Mouse (Mus musculus) forebrain, embryonic 14.5 days (tissue): Measurements from ENCODE around the gene Tspoap1. TPM values are rescaled to one million over a fixed set of nuclear protein-coding genes. Genes with fewer than 3 reads are reported as not detected.

ENCODE experiments used
- ATAC-seq: fragments of 200-750 bp; cut with Nextera tagmentation; 2 replicates; pipeline ENCODE4 v1.8.0; 2017; ENCODE audit warnings: mild to moderate bottlenecking, moderate library complexity
- DNase-seq: peaks from one replicate; pipeline ENCODE4 v3.0.0-alpha.2; 2015; ENCODE audit warnings: low spot score
- H3K27ac ChIP-seq: fragments of 300-500 bp; sonication (generic); 2 replicates; pipeline ENCODE4 v1.5.1; 2014; ENCODE audit warnings: low read depth, mild to moderate bottlenecking, control low read depth, low read length, moderate library complexity
- H3K27me3 ChIP-seq: fragments of 300-500 bp; sonication (generic); replicated peaks from 2 replicates; pipeline ENCODE4 v1.6.1; 2014; ENCODE audit warnings: low read length, control low read depth, mixed read lengths; ENCODE audit not compliant: control insufficient read depth, insufficient read depth
- H3K36me3 ChIP-seq: fragments of 300-500 bp; sonication (generic); 2 replicates; pipeline ENCODE4 v1.6.1; 2014; ENCODE audit warnings: low read length, control low read depth; ENCODE audit not compliant: control insufficient read depth, insufficient read depth
- H3K4me1 ChIP-seq: fragments of 300-500 bp; sonication (generic); 2 replicates; pipeline ENCODE4 v1.6.1; 2014; ENCODE audit warnings: antibody characterized with exemption, low read length, control low read depth; ENCODE audit not compliant: control insufficient read depth, insufficient read depth
- H3K4me2 ChIP-seq: fragments of 300-500 bp; sonication (generic); 2 replicates; pipeline ENCODE4 v1.6.1; 2014; ENCODE audit warnings: mild to moderate bottlenecking, control low read depth, low read length
- H3K4me3 ChIP-seq: fragments of 300-500 bp; sonication (generic); 2 replicates; pipeline ENCODE4 v1.5.1; 2014; ENCODE audit warnings: low read depth, low read length, control low read depth
- H3K9ac ChIP-seq: fragments of 300-500 bp; sonication (generic); 2 replicates; pipeline ENCODE4 v1.6.1; 2014; ENCODE audit warnings: mild to moderate bottlenecking, low read length, control low read depth, moderate library complexity
- H3K9me3 ChIP-seq: fragments of 300-500 bp; sonication (generic); replicated peaks from 2 replicates; pipeline ENCODE4 v1.6.1; 2016; ENCODE audit warnings: low read length, control low read depth, mixed read lengths; ENCODE audit not compliant: control insufficient read depth
- WGBS: fragments of 180-500 bp; shearing (Covaris S2); extraction: QIAGEN DNeasy Blood & Tissue Kit; methylation state at CpG from one replicate; pipeline ENCODE4 v1.1.7; 2014; 5-methylcytosine and 5-hydroxymethylcytosine counted together
- polyA plus RNA-seq: library from polyadenylated mRNA; unstranded; fragments of >200 nt; fragmentation: Nextera tagmentation; extraction: Ambion mirVana; gene quantifications from 2 replicates; pipeline ENCODE4 v1.2.1, GENCODE M21; 2014

Gene Tspoap1
- polyA plus RNA-seq, 1 experiment from 2014 or later: 13.5 TPM

- H3K9me3 ChIP-seq: no peaks in the 10 kb centered on the region
- H3K4me1 ChIP-seq: no peaks in the 10 kb centered on the region
- no peaks in the 10 kb centered on the region for H3K27me3 ChIP-seq
- H3K9ac ChIP-seq: no peak overlapping the region
- H3K27ac ChIP-seq: no peak overlapping the region
- WGBS: 65% methylated on average over 18 of the region's 18 CpGs
- no peak overlapping the region for H3K4me3 ChIP-seq
- H3K36me3 ChIP-seq: peaks cover 8% of the 10 kb centered on the region
- DNase-seq (no peak), ATAC-seq (no peak)
- H3K4me2 ChIP-seq: no peak overlapping the region
Measured at GRCm38 (mm10) chr11:87749192-87750042, 10.9 kb upstream of the Tspoap1 start.

DNA sequence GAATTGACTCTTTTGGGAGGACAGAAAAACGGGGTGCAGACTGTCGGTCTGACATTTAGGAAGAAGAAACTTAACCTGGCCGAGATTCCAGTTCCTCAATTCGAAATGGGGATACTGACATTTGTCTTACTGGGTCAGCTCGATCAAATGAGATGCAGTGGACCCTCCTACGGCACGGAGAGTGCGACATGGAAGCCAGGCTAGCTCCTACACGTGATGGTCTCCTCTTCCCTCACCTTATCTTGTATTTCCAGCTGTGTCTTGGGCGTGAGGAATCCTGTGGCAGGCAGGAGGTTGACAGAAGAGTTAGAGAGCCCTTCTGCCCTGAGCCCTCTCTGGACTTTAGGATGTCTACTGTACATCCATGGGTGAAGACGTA, 10.3 kb upstream of the Tspoap1 start:
- 77% methylated on average over 11 of the region's 11 CpGs for WGBS
- H3K36me3 ChIP-seq: peaks cover 4% of the 10 kb centered on the region
- no peak overlapping the region for H3K4me2 ChIP-seq
- no peaks in the 10 kb centered on the region for H3K27me3 ChIP-seq
- H3K27ac ChIP-seq: no peak overlapping the region
- no peak overlapping the region for H3K9ac ChIP-seq
- no peaks in the 10 kb centered on the region for H3K4me1 ChIP-seq
- no peak overlapping the region for H3K4me3 ChIP-seq
- no peak for ATAC-seq
- H3K9me3 ChIP-seq: no peaks in the 10 kb centered on the region
- DNase-seq: no peak

GRCm38 (mm10) chr11:87750521-87750920, 9.8 kb upstream of the Tspoap1 start:
- Histone ChIP-seq H3K36me3 (no peaks in the 10 kb centered on the region), H3K4me2 (no peak overlapping the region), H3K4me3 (no peak overlapping the region), H3K27ac (no peak overlapping the region), H3K9ac (no peak overlapping the region), H3K27me3 (no peaks in the 10 kb centered on the region), H3K9me3 (no peaks in the 10 kb centered on the region), H3K4me1 (no peaks in the 10 kb centered on the region)
- ATAC-seq (no peak), DNase-seq (no peak)
- WGBS: 81% methylated on average over 3 of the region's 3 CpGs

DNA sequence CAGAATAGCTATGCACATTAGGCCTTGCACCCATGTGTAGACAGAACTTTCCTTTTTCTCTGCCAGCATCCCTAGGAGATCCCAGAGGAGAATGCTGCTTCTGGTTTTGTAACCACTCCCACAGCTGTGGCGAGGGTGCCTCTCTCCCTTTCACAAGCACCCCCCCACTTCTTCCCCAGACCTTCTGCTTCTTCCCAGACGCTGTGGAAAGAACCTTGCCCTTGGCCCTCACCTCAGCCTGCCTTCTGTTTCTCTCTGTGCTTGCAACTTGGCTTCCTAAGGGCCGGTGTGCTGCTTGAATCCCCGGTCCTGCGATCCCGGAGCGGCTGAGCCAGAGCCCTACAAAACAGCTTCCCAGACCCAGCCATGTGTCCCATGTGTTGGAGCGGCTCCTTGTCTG, 9.3 kb upstream of the Tspoap1 start:
- DNase-seq: no peak
- H3K27ac ChIP-seq: no peak overlapping the region
- no peaks in the 10 kb centered on the region for H3K4me1 ChIP-seq
- ATAC-seq: no peak
- H3K36me3 ChIP-seq: no peaks in the 10 kb centered on the region
- H3K27me3 ChIP-seq: no peaks in the 10 kb centered on the region
- H3K9me3 ChIP-seq: no peaks in the 10 kb centered on the region
- no peak overlapping the region for H3K4me3 ChIP-seq
- no peak overlapping the region for H3K4me2 ChIP-seq
- WGBS: 88% methylated on average over 8 of the region's 8 CpGs
- no peak overlapping the region for H3K9ac ChIP-seq

DNA sequence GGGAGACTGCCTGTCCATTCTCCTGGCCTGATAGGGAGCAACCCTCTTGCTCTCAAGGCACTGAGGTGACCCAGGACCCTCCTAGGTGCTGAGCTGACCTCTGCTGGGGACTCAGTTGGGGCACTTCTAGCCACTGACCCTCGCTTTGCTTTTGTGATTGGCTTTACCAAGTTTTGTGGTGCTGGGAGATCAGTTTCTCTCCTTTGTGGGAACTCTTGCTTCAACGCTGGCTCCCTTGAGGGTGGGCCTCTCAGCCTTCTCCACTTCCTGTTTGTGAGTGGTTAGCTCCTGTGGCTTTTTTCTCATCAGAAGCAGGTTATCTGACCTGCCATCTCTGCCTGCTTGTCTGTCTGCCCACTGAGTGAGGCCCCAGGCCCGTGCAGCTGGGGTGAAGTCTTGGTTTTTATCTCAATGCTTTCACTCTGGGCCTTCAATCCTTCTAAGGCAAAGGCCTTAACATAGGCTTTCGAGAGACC, 8.8 kb upstream of the Tspoap1 start:
- H3K4me1 ChIP-seq: no peaks in the 10 kb centered on the region
- no peak overlapping the region for H3K27ac ChIP-seq
- H3K27me3 ChIP-seq: no peaks in the 10 kb centered on the region
- H3K4me2 ChIP-seq: no peak overlapping the region
- no peak overlapping the region for H3K9ac ChIP-seq
- H3K4me3 ChIP-seq: no peak overlapping the region
- DNase-seq: no peak
- WGBS: 64% methylated on average over 4 of the region's 4 CpGs
- H3K9me3 ChIP-seq: no peaks in the 10 kb centered on the region
- no peak for ATAC-seq
- H3K36me3 ChIP-seq: no peaks in the 10 kb centered on the region

GRCm38 (mm10) chr11:87752307-87752706, 8.0 kb upstream of the Tspoap1 start:
- Histone ChIP-seq H3K9ac (no peak overlapping the region), H3K27me3 (no peaks in the 10 kb centered on the region), H3K4me2 (no peak overlapping the region), H3K27ac (no peak overlapping the region), H3K9me3 (no peaks in the 10 kb centered on the region), H3K4me1 (no peaks in the 10 kb centered on the region), H3K4me3 (no peak overlapping the region), H3K36me3 (no peaks in the 10 kb centered on the region)
- no peak for DNase-seq
- ATAC-seq: no peak
- 95% methylated on average over 1 of the region's 1 CpGs for WGBS

GRCm38 (mm10) chr11:87753255-87753654, 7.1 kb upstream of the Tspoap1 start:
- DNase-seq: no peak
- Histone ChIP-seq H3K36me3 (no peaks in the 10 kb centered on the region), H3K27me3 (no peaks in the 10 kb centered on the region), H3K4me1 (no peaks in the 10 kb centered on the region), H3K9ac (no peak overlapping the region), H3K9me3 (no peaks in the 10 kb centered on the region), H3K4me2 (no peak overlapping the region), H3K4me3 (no peak overlapping the region), H3K27ac (no peak overlapping the region)
- 83% methylated on average over 8 of the region's 8 CpGs for WGBS
- ATAC-seq: no peak

GRCm38 (mm10) chr11:87753891-87754501, 6.3 kb upstream of the Tspoap1 start:
- H3K36me3 ChIP-seq: no peaks in the 10 kb centered on the region
- H3K4me1 ChIP-seq: no peaks in the 10 kb centered on the region
- ATAC-seq (no peak), DNase-seq (no peak)
- no peak overlapping the region for H3K27ac ChIP-seq
- no peak overlapping the region for H3K4me3 ChIP-seq
- H3K4me2 ChIP-seq: no peak overlapping the region
- H3K27me3 ChIP-seq: no peaks in the 10 kb centered on the region
- no peaks in the 10 kb centered on the region for H3K9me3 ChIP-seq
- no peak overlapping the region for H3K9ac ChIP-seq
- 88% methylated on average over 5 of the region's 5 CpGs for WGBS

- no peaks in the 10 kb centered on the region for H3K9me3 ChIP-seq
- DNase-seq: no peak
- H3K4me3 ChIP-seq: no peak overlapping the region
- H3K36me3 ChIP-seq: no peaks in the 10 kb centered on the region
- no peak overlapping the region for H3K9ac ChIP-seq
- ATAC-seq: no peak
- WGBS: 72% methylated on average over 5 of the region's 5 CpGs
- no peaks in the 10 kb centered on the region for H3K27me3 ChIP-seq
- no peak overlapping the region for H3K27ac ChIP-seq
- H3K4me2 ChIP-seq: no peak overlapping the region
- H3K4me1 ChIP-seq: no peaks in the 10 kb centered on the region
Measured at GRCm38 (mm10) chr11:87754603-87755002, 5.7 kb upstream of the Tspoap1 start.
